Mouse (Mus musculus) liver, adult (tissue): ENCODE data around the gene Mecom.

Experiments
- GATA4 ChIP-seq: IDR thresholded peaks from 2 replicates; pipeline ENCODE4 v1.6.1; 2014; ENCODE audit warnings: mild to moderate bottlenecking, low read length; ENCODE audit not compliant: insufficient replicate concordance

The Mecom gene

GRCm38 (mm10) chr3:30466031-30466650, 81.7 kb downstream of the Mecom start:
- TF ChIP-seq GATA4 = no peak

DNA sequence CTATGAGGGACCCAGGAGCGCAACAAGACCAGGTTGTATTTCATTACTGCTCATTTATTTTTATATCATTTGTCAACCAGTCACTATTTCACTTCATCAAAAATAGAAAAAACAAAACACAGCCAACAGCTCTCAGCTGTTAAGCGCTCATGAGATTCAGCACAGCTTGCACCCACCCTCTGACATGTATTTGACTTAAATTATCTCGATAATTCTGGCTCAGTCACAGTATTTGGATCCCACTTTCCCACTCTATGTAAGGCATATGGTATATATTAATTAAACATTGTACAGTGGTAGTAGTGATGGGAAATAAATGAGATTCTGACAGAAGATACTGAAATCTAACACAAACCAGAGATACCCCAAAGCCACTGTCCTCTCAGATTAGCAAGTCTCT, 83.3 kb downstream of the Mecom start:
- TF ChIP-seq GATA4 = no peak

- no peak for TF ChIP-seq GATA4
These were observed 86.0 kb downstream of the Mecom start for GRCm38 (mm10) chr3:30461831-30462230.

- no peak for TF ChIP-seq GATA4
These were observed 86.8 kb downstream of the Mecom start for GRCm38 (mm10) chr3:30460890-30461578.

DNA sequence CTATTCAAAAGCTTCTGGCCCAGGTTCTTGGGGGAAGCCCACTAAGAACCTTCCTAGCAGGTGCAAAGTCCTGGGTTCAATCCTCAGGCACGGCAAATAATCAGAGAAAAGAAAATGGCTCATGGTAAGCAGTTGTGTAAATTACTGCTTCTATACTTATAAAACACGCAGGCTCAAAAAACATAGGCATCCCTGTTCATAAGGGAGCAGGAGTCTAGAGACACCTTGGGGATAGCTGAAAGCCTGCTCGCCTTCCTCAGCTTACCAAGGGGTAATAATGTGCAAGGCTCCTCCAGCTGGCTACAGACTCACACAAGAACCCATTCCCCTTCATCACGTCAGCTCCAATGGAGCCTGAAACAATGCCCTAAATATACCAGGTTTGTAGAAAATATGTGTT, 88.2 kb downstream of the Mecom start:
- TF ChIP-seq GATA4 = no peak

DNA sequence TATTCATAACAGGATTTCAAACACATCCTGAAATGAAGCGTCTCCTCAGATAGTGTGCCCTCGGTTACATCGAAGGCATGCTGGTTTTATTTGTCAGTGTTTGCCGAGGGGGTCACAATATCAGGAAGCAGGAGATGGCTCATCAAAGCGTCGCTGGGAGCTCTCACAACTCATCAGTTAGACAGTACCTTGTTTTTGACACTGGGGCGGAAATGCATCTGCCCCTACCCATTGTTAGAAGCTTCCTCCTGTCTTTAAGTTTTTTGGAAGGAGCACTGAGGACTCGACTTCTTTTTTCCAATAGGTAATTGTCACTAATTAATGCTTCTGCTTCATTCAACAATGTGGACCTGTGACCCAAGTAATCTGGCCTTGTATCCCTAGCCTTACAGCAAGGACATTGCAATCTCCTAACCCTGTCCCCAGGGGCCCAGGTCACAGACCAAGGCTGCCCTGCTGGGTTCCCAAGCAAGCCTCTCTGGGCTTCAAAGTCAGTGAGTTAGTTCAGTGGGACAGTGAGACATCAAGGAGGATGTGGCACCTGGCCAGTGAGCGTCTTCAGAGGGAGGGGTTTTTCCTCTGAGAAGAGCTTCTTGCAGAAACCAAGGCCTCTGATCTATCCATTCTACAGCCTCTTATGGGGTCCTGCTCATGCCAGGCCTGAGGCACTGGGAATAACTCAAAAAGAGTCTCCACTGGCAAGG, 89.7 kb downstream of the Mecom start:
- TF ChIP-seq GATA4 = no peak

GRCm38 (mm10) chr3:30455902-30456301, 91.9 kb downstream of the Mecom start:
- TF ChIP-seq GATA4 = no peak

DNA sequence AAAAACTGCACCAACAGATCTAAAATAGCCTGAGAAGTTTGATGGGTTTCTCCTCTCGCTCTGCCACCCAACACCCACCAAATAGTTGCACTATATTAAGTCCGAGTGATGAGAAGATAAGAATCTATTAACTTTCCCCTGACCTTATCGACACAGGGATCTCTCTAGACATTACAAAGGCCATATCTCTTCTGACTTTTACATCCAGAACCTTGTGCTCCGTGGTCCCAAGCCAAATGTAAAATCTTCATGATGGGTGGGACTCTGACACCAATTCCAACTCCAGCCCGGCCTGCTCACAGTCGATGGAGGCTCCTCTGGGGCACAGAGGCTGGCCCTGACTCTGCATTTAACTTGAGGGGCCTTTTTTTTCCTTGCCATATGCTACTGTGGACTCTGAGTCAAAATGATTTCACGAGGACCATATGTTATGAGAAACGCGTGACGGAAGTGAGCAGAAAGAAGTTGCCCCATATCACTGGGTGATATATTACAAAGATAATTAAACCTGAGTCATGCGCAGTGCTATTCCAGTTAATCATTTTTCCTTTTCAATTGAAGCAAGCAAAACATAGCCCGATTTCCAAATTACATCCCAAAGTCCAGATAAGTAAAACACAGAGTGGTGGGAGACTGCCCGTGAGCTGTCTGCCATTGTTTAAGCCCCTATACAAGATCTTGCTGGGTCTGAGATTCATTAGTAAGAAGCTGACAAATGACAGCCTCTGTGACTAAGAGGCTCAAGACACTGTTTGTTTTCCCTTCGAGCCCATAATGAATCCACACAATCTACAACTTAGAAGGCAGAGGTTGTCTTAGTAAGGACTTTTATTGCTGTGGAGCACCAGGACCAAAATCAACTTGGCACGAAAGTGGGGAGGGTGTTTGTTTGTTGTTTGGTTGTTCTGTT, 94.0 kb downstream of the Mecom start:
- TF ChIP-seq GATA4 = no peak

- TF ChIP-seq GATA4 = no peak
These were observed 94.8 kb downstream of the Mecom start for GRCm38 (mm10) chr3:30453046-30453445.

GRCm38 (mm10) chr3:30452511-30452910, 95.3 kb downstream of the Mecom start:
- no peak for TF ChIP-seq GATA4

DNA sequence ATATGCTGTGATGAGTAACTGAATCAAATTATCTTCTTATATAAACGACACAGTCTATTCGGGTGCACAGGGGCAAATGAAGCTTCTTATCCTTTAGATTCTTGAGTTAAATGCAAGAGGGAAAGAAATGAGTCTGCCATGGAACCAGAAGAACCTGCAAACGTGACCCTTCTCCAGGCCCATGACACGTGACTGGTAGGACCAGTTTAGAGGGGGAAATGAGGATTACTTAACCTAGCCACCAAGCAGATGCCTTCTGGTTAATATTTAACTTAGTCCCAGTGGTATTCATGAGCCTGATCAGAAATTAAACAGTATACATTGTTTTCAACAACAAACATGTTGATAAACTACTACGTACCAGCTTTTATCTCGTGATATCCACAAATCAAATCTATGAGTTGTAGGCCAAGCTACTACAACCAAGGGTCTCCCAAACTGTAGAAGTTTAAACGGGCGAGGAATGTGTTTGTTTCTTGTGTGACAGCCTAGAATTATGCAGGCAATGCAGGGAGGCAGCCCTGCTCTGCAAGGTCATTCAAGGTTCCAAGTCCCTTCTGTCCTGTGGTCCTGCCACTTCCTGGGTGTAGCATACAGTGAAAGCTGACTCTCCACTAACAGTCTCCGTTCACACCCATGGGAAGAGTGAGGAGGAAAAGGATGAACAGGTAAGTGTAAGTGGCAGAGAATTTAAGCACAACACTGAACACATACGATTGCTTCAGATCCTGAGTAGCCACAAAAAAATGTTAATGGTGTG, 97.4 kb downstream of the Mecom start:
- TF ChIP-seq GATA4 = no peak

DNA sequence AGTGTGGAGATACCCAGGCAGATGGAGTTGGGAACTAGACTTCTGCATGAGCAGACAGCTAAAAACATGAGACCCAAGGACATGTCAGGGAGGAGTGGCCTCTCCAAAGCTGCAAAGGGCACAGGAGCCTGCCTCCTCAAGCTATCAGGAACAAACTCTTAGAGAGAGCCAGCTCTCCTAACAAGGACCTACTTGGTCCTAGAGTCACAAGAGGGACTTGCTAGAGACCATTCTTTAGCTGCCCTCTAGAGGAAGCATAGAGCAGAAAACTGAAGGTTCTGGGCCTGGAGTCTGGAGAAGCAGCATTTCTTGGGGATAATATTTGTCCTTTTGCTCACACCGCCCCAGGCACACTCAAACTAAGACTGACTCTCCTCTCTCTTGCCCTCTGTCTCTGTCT, 99.2 kb downstream of the Mecom start:
- TF ChIP-seq GATA4 = no peak

DNA sequence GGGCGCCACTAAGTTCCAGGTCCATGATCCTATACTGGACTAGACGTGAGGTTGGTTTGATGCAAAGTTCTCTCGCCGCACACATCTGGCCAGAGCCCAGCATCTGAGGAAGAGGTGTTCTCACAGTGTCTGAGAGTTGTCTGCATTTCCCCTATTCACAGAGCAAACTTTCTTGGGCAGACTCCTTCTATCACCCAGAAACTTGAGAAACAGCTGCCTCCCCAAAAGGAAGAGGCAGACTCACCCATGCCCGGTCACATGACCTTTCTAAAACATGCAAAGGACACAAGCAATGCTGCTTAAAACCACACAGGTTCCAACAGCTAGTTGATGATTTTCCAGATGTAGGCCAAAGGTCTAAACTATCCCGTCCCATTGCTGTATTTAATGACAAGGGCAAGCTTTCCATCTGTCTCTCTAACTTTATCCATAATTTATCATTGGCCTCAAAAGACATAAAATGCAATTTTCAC, 101.8 kb downstream of the Mecom start:
- TF ChIP-seq GATA4 = no peak

DNA sequence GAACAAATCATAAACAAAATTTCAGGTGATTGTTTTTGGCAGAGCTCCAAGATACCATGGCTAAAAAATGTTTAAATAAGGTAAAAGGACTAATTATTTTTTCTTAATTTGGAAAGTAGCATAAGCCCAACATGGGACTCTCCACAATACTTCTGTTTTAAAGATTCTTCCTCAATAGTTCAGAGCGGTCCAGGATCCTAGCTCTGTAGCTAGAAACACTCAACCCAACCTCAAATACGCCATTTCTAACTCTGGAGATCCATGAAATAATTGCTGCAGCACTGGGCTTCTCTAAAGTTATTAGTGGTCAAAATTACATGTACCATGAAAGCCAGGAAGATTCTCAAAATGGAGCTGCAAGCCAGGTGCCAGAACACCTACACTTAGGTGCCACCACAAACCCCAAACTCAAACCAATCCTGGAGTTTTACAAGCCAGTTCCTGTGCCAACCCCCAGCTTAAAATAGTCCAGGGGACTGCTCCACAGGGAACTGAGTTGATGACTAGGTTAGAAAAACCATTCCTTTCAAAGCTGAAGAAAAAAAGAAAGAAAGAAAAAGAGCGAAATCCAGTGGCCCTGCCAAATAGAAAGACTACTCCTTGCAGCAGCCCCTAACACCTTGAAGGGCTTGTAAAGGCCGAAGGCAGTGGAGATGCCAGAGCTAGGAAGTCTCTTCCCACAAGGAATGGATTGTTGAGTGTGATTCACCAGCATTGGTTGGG, 102.4 kb downstream of the Mecom start:
- no peak for TF ChIP-seq GATA4

DNA sequence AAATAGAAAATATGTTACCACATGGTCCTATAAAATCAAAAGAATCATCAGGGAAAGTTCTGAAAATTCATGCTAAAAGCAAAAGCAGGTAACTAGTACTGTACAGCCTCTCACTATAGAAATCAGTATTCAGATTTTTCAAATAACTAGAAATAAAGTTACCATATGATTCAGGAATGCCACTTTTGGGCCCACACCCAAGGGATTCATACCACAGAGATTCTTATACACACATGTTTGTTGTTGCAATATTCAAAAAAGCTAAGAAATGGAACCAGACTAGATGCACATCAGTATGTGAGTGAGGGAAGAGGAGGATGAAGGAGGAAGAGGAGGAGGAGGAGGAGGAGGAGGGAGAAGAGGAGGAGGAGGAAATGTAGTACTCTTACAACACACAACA, 106.2 kb downstream of the Mecom start:
- no peak for TF ChIP-seq GATA4
